Mouse (Mus musculus) cerebellum, adult 11-12 months (tissue): ENCODE results near the gene Ccdc141.

Experiments
- DNase-seq: peaks from one replicate; pipeline ENCODE4 v3.0.0; 2022

Gene Ccdc141

DNA sequence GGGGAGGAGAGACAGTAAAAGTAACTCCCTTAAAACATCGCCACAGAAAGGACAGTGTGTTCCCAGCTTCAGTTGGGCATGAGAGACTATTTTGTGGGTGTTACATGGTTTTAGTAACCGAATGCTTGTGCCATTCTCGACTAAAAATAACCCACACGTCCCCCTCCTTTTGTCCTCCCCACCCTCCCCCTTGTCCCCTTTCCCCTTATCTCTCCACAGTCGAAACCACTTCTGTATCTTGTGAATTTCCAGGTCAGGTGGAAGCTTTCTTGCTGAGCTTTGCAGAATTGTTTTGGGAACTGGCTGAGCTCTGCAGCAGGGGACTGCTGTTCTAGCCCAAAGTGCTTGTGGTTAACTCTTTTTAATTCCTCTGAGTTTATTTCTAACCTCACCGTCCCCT, 200.2 kb downstream of the Ccdc141 start:
- DNase-seq: no peak

DNA sequence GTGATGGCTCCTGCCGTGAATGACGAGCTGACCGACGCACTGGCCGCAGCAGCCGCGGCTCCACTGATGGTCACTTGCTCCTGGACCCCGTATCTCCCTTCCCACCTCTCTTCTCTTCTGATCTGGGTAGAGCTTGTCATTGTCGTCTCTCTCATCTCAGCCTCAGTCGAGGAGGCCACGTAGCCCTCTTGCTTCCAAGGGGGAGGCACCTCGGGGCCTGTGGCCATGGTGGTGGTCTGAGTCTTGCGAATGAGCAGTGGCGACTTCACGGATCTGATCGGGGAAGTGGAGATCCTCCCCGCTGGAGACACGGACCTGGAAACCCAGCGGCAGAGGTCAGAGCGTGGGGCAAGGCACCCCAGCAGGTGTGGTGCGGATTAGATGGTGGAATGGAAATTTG, 200.8 kb downstream of the Ccdc141 start:
- DNase-seq: no peak

GRCm38 (mm10) chr2:76968919-76969318, 201.5 kb downstream of the Ccdc141 start:
- peak; percentile 55 for DNase-seq

DNA sequence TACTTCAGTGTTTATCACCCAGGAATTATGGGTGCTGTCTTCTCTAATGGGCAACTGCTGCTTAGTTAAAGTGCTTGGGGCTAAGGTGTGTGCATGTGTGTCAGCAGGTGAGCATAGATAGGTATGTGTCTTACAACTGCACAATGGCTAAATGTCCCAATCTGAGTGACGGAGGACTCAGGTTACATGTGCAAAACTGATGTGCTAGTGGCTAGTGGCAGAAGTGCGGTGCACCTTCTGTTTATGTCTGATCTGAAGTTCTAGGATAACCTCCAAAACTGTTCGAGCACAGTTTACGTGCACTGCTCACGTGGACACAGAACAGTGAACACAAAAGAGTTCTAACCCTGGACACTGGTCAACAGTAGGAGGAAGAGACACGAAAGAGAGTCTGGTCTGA, 203.9 kb downstream of the Ccdc141 start:
- no peak for DNase-seq

DNA sequence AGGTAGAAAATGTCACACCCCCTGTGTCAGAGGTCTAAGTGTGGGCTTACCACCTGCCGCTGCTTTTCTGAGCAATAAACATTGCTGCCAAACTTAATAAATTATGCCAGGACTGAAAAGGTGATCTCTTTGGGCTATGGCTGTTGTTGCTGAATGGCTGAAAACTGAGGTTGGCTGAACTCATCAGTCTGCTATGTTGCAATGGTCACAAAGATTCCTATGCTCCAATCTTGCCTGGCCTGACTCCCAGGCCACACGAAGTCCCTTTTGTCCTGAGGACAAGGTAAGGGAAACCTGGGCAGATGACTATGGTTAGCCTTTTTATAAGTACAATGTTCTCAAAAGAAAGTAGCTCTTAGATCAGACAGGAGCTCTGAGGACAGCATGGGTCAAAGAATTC, 204.4 kb downstream of the Ccdc141 start:
- no peak for DNase-seq

DNA sequence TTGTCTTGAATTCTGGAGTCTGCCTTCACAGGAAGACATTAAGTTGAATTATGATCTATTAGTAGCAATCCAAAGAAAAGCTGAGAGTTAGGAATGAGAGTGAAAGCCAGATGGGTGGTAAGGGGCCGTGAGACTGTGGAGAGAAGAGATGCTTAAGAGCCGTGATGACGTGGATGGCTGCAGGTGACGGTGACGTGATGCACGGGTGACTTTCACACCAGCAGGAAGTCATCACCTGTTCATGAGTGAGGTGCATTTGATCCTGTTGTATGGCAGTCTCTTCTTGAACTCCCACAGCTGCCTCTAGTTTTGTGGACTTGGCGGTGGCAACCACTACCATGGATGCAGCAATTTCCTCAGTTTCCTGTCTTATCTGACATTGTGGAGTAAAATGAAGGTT, 204.9 kb downstream of the Ccdc141 start:
- DNase-seq: no peak

GRCm38 (mm10) chr2:76962045-76962432, 208.4 kb downstream of the Ccdc141 start:
- DNase-seq: no peak

DNA sequence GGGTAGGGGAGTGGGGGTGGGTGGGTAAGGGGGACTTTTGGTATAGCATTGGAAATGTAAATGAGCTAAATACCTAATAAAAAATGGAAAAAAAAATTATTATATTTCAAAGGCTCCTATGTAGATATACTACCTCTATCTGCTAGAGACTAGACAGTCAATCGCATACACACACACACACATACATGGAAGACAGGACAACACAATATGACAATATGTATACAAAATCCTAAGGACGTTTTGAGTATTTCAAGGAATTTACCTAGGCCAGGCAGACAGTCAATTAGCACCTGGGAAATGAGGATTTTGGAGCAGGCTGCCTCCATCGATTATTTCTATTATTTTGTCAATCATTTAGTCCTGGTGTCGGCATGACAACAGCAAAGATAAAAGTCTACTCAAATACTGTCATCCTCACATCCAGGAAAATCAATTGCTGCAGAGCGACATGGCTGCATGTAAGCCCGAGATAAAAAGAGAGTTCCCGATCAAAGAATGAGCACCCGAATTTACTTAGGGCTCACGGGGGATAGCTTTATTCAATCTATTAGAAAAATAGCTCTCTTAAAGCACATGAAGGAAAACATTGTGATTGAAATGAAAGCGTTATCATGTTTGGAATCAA, 208.9 kb downstream of the Ccdc141 start:
- no peak for DNase-seq
